Mouse (Mus musculus) MEL (cell line): ENCODE measurements around the gene Mpzl1. TPM values are rescaled to one million over a fixed set of nuclear protein-coding genes. Genes with fewer than 3 reads are reported as not detected.
"Not testable (repeated sequence)": the region's sequence is repeated elsewhere in the genome, so short reads cannot be mapped to it uniquely, and the experiment has no call there.

ENCODE experiments used
- DNase-seq: peaks from one replicate; pipeline ENCODE4 v3.0.0; 2011; ENCODE audit warnings: low read depth, low spot score
- H3K27ac ChIP-seq: 2 replicates; pipeline ENCODE4 v1.5.1; 2012; ENCODE audit warnings: low read depth, mild to moderate bottlenecking, control low read depth, low read length, moderate library complexity; ENCODE audit not compliant: control insufficient read depth
- H3K27me3 ChIP-seq, 2 experiments: fragments of 150-350 bp in 1 of 2; sonication (generic) in 1 of 2; 2 replicates each; pipeline ENCODE4 v1.6.1; 2012; ENCODE audit warnings: low read length in 2 of 2, mild to moderate bottlenecking in 2 of 2, improper control_type of control experiment in 1 of 2, moderate library complexity in 1 of 2; ENCODE audit not compliant: insufficient read depth in 2 of 2, control insufficient read depth in 1 of 2
- H3K36me3 ChIP-seq, 2 experiments: 2 replicates each; pipeline ENCODE4 v1.6.1; 2012 to 2014; ENCODE audit warnings: low read length in 2 of 2, improper control_type of control experiment in 1 of 2, inconsistent platforms in 1 of 2, mild to moderate bottlenecking in 1 of 2; ENCODE audit not compliant: insufficient read depth in 2 of 2, control insufficient read depth in 1 of 2
- H3K4me1 ChIP-seq, 2 experiments: fragments of 150-350 bp in 1 of 2; sonication (generic) in 1 of 2; 2 replicates each; pipeline ENCODE4 v1.6.1; 2012; ENCODE audit warnings: low read length in 2 of 2, improper control_type of control experiment in 1 of 2, mild to moderate bottlenecking in 1 of 2; ENCODE audit not compliant: insufficient read depth in 2 of 2, control insufficient read depth in 1 of 2
- H3K4me3 ChIP-seq, 2 experiments: fragments of 150-350 bp in 1 of 2; sonication (generic) in 1 of 2; 2 replicates each; pipeline ENCODE4 v1.5.1; 2012; ENCODE audit warnings: low read depth in 2 of 2, low read length in 2 of 2, mild to moderate bottlenecking in 2 of 2, moderate library complexity in 2 of 2, control low read depth in 1 of 2, improper control_type of control experiment in 1 of 2; ENCODE audit not compliant: control insufficient read depth in 1 of 2, insufficient read depth in 1 of 2
- H3K79me2 ChIP-seq: 2 replicates; pipeline ENCODE4 v1.6.1; 2012; ENCODE audit warnings: mild to moderate bottlenecking, low read length, moderate library complexity; ENCODE audit not compliant: control insufficient read depth, poor library complexity, insufficient read depth
- H3K9ac ChIP-seq: 2 replicates; pipeline ENCODE4 v1.6.1; 2012; ENCODE audit warnings: low read depth, mild to moderate bottlenecking, control low read depth, low read length, moderate library complexity; ENCODE audit not compliant: control insufficient read depth, poor library complexity, severe bottlenecking
- H3K9me3 ChIP-seq: fragments of 150-350 bp; sonication (generic); replicated peaks from 2 replicates; pipeline ENCODE4 v1.6.1; 2012; ENCODE audit warnings: mild to moderate bottlenecking, low read length, improper control_type of control experiment, moderate library complexity; ENCODE audit not compliant: insufficient read depth
- BHLHE40 ChIP-seq: IDR thresholded peaks from 2 replicates; pipeline ENCODE4 v1.6.1; 2012; ENCODE audit warnings: low read depth, mild to moderate bottlenecking, inconsistent platforms, low read length, improper control_type of control experiment, borderline replicate concordance
- CHD1 ChIP-seq: IDR thresholded peaks from 2 replicates; pipeline ENCODE4 v1.6.1; 2012; ENCODE audit warnings: low read depth, mild to moderate bottlenecking, inconsistent platforms, low read length, improper control_type of control experiment
- CTCF ChIP-seq, 3 experiments: IDR thresholded peaks in 2 of 3; conservative IDR thresholded peaks in 1 of 3; 2 replicates each; pipeline ENCODE4 v1.5.1; 2011 to 2012; ENCODE audit warnings: low read length in 3 of 3, low read depth in 2 of 3, mild to moderate bottlenecking in 2 of 3, improper control_type of control experiment in 1 of 3, inconsistent platforms in 1 of 3, mixed read lengths in 1 of 3, moderate library complexity in 1 of 3; ENCODE audit not compliant: control insufficient read depth in 1 of 3, insufficient read depth in 1 of 3, poor library complexity in 1 of 3, severe bottlenecking in 1 of 3
- GATA1 ChIP-seq: IDR thresholded peaks from 2 replicates; pipeline ENCODE4 v1.6.1; 2011; ENCODE audit warnings: low read depth, low read length, improper control_type of control experiment
- HCFC1 ChIP-seq: IDR thresholded peaks from 2 replicates; pipeline ENCODE4 v1.6.1; 2012; ENCODE audit warnings: low read depth, mild to moderate bottlenecking, inconsistent platforms, low read length, improper control_type of control experiment, moderate library complexity
- MAX ChIP-seq: IDR thresholded peaks from 2 replicates; pipeline ENCODE4 v1.6.1; 2011; ENCODE audit warnings: low read length, improper control_type of control experiment
- MYB ChIP-seq: IDR thresholded peaks from 2 replicates; pipeline ENCODE4 v1.6.1; 2011; ENCODE audit warnings: mild to moderate bottlenecking, low read depth, low read length, improper control_type of control experiment
- NELFE ChIP-seq: IDR thresholded peaks from 2 replicates; pipeline ENCODE4 v1.6.1; 2011; ENCODE audit warnings: low read depth, low read length, improper control_type of control experiment
- POLR2A ChIP-seq, 2 experiments: IDR thresholded peaks; 2 replicates each; pipeline ENCODE4 v1.6.1; 2011 to 2012; ENCODE audit warnings: low read length in 2 of 2, mild to moderate bottlenecking in 2 of 2, control low read depth in 1 of 2, improper control_type of control experiment in 1 of 2, low read depth in 1 of 2, moderate library complexity in 1 of 2; ENCODE audit not compliant: control insufficient read depth in 1 of 2, insufficient read depth in 1 of 2, poor library complexity in 1 of 2
- POLR2AphosphoS2 ChIP-seq: IDR thresholded peaks from 2 replicates; pipeline ENCODE4 v1.6.1; 2011; ENCODE audit warnings: low read length, improper control_type of control experiment
- RAD21 ChIP-seq: IDR thresholded peaks from 2 replicates; pipeline ENCODE4 v1.6.1; 2011; ENCODE audit warnings: mild to moderate bottlenecking, low read depth, low read length, improper control_type of control experiment
- RCOR1 ChIP-seq: IDR thresholded peaks from 2 replicates; pipeline ENCODE4 v1.6.1; 2012; ENCODE audit warnings: low read depth, mild to moderate bottlenecking, inconsistent platforms, low read length, improper control_type of control experiment
- SIN3A ChIP-seq: IDR thresholded peaks from 2 replicates; pipeline ENCODE4 v1.6.1; 2012; ENCODE audit warnings: low read length, improper control_type of control experiment, inconsistent platforms
- SMC3 ChIP-seq: IDR thresholded peaks from 2 replicates; pipeline ENCODE4 v1.6.1; 2011; ENCODE audit warnings: low read depth, low read length, improper control_type of control experiment
- TCF12 ChIP-seq: IDR thresholded peaks from 2 replicates; pipeline ENCODE4 v1.6.1; 2014; ENCODE audit warnings: low read depth, mild to moderate bottlenecking, inconsistent platforms, low read length, improper control_type of control experiment, moderate library complexity
- USF2 ChIP-seq, 2 experiments: IDR thresholded peaks; 2 replicates each; pipeline ENCODE4 v1.6.1; 2011 to 2012; ENCODE audit warnings: improper control_type of control experiment in 2 of 2, low read length in 2 of 2, borderline replicate concordance in 1 of 2, inconsistent platforms in 1 of 2, low read depth in 1 of 2, mild to moderate bottlenecking in 1 of 2; ENCODE audit not compliant: insufficient read depth in 1 of 2
- ZNF384 ChIP-seq: IDR thresholded peaks from 2 replicates; pipeline ENCODE4 v1.6.1; 2012; ENCODE audit warnings: low read depth, mild to moderate bottlenecking, inconsistent platforms, low read length, improper control_type of control experiment
- polyA plus RNA-seq, 2 experiments: library from polyadenylated mRNA; stranded (reverse) in 1 of 2; unstranded in 1 of 2; fragments of >175 nt in 1 of 2; fragments of >200 nt in 1 of 2; gene quantifications; 2 replicates each; pipeline versions ENCODE4 v1.2.1 to v1.2.4; 2012; ENCODE audit warnings: low replicate concordance in 2 of 2, low read depth in 1 of 2; ENCODE audit not compliant: insufficient read length in 2 of 2, insufficient read depth in 1 of 2, missing spikeins in 1 of 2
- total RNA-seq: library from RNA; depleted of rRNA; stranded (reverse); fragments of 300-350 nt; gene quantifications from 2 replicates; pipeline ENCODE4 v1.2.3, GENCODE M21; 2012

Mpzl1 gene
- total and polyA plus RNA-seq, 3 experiments = 3.2 to 19.8 TPM; not detected in 1

- Histone ChIP-seq H3K36me3 (no peaks in the 10 kb centered on the region; a peak in 1 of 4 replicates), H3K4me3 (no peak overlapping the region), H3K27me3 (no peaks in the 10 kb centered on the region), H3K4me1 (no peaks in the 10 kb centered on the region), H3K9ac (no peak overlapping the region), H3K79me2 (peaks cover 7% of the 10 kb centered on the region; the same call in 1 of the 2 replicates), H3K9me3 (no peaks in the 10 kb centered on the region), H3K27ac (no peak overlapping the region)
- TF ChIP-seq GATA1 (no peak), ZNF384 (no peak), NELFE (no peak), BHLHE40 (no peak), MYB (no peak), SIN3A (no peak), RCOR1 (no peak), CTCF (IDR thresholded peaks at IDR 0.05 in 2 of 3, conservative IDR thresholded peaks at IDR 0.05 in 1 of 3; ENCODE audit: control insufficient read depth in 1 of 3, insufficient read depth in 1 of 3, low read depth in 2 of 3, low read length in 3 of 3, poor library complexity in 1 of 3, severe bottlenecking in 1 of 3) (peak in 1 of 3 experiments; percentile 25; a peak in 2 of 6 replicates), MAX (no peak), POLR2A (IDR thresholded peaks at IDR 0.05; ENCODE audit: control insufficient read depth in 1 of 2, insufficient read depth in 1 of 2, low read depth in 1 of 2, low read length in 2 of 2, poor library complexity in 1 of 2) (no peak), TCF12 (no peak), SMC3 (peak; percentile 16), CHD1 (no peak), HCFC1 (no peak), POLR2AphosphoS2 (no peak), USF2 (IDR thresholded peaks at IDR 0.05; ENCODE audit: borderline replicate concordance in 1 of 2, insufficient read depth in 1 of 2, low read depth in 1 of 2, low read length in 2 of 2) (no peak), RAD21 (peak; percentile 17; the same call in 1 of the 2 replicates)
- no peak for DNase-seq
Observed at GRCm38 (mm10) chr1:165681045-165681794, 46.9 kb upstream of the Mpzl1 start.

GRCm38 (mm10) chr1:165680086-165680485 is 45.7 kb upstream of the Mpzl1 start:
- not testable (repeated sequence) for H3K4me1 ChIP-seq, H3K9me3 ChIP-seq, H3K27ac ChIP-seq, H3K4me3 ChIP-seq, H3K79me2 ChIP-seq, H3K27me3 ChIP-seq, H3K9ac ChIP-seq, DNase-seq, H3K36me3 ChIP-seq
